Mouse (Mus musculus): Measurements from ENCODE around the gene Ttc29. TPM values are rescaled to one million over a fixed set of nuclear protein-coding genes. Genes with fewer than 3 reads are reported as not detected.

Ttc29 gene
- total RNA-seq, 1 experiment, result 1.4 TPM

DNA sequence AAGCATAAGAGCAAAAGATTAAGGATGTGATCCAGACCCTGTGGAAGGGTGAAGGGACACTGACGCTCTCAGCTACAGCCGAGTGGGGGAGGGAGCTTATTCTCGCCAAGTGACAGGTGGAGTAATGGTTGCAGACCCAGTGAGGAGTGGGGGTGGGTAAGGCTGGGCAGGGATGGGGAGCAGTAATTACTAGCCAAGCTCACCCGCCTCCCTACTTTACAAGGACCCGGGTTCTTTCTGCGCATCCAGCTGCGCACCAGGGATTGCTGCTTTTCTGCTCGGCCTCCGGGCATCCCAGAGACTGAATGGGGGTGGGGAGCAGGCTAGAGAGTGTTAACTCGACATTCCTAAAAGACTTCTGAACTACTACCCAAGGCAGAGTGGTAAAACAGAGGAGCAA is 213.4 kb downstream of the Ttc29 start:
- no peak for DNase-seq (ENCODE audit: low read depth, low spot score)
- no peak overlapping the region for H3K9ac ChIP-seq (ENCODE audit: insufficient read depth, low read depth, low read length, poor library complexity, severe bottlenecking)
- H3K27ac ChIP-seq (ENCODE audit: insufficient read depth, low read depth, low read length, poor library complexity, severe bottlenecking), result no peak overlapping the region
- peaks cover 4 to 13% of the 10 kb centered on the region in 2 experiments; a peak in 3 of 4 replicates for H3K4me1 ChIP-seq (ENCODE audit: control insufficient read depth in 2 of 2, insufficient read depth in 2 of 2, low read length in 2 of 2, poor library complexity in 1 of 2)
- in situ Hi-C loops (cut with MboI; ENCODE audit: low sequenced_read_pairs in 2 of 2, unreplicated experiment in 2 of 2), result no loop called here
- no peaks in the 10 kb centered on the region for H3K36me3 ChIP-seq (ENCODE audit: control insufficient read depth, insufficient read depth, low read length, poor library complexity, severe bottlenecking)
- no peak for TF ChIP-seq ZC3H11A (IDR thresholded peaks at IDR 0.05; ENCODE audit: borderline replicate concordance, low read depth, low read length)
- TF ChIP-seq HCFC1 (IDR thresholded peaks at IDR 0.05; ENCODE audit: borderline replicate concordance, insufficient read depth, low read length), result no peak
- no peak for TF ChIP-seq MAFK (IDR thresholded peaks at IDR 0.05; ENCODE audit: insufficient read depth, low read depth, low read length)
- no peak for TF ChIP-seq ZNF384 (IDR thresholded peaks at IDR 0.05; ENCODE audit: low read depth, low read length)
- TF ChIP-seq CHD2 (IDR thresholded peaks at IDR 0.05; ENCODE audit: low read depth, low read length), result no peak
- peak overlapping the region in 1 of 2 experiments; percentile 39; a peak in 2 of 4 replicates for H3K4me3 ChIP-seq (ENCODE audit: insufficient read depth in 1 of 2, low read depth in 1 of 2, low read length in 2 of 2, poor library complexity in 1 of 2, severe bottlenecking in 1 of 2)
- no peaks in the 10 kb centered on the region for H3K9me3 ChIP-seq (ENCODE audit: control insufficient read depth, insufficient read depth, low read depth, low read length)

DNA sequence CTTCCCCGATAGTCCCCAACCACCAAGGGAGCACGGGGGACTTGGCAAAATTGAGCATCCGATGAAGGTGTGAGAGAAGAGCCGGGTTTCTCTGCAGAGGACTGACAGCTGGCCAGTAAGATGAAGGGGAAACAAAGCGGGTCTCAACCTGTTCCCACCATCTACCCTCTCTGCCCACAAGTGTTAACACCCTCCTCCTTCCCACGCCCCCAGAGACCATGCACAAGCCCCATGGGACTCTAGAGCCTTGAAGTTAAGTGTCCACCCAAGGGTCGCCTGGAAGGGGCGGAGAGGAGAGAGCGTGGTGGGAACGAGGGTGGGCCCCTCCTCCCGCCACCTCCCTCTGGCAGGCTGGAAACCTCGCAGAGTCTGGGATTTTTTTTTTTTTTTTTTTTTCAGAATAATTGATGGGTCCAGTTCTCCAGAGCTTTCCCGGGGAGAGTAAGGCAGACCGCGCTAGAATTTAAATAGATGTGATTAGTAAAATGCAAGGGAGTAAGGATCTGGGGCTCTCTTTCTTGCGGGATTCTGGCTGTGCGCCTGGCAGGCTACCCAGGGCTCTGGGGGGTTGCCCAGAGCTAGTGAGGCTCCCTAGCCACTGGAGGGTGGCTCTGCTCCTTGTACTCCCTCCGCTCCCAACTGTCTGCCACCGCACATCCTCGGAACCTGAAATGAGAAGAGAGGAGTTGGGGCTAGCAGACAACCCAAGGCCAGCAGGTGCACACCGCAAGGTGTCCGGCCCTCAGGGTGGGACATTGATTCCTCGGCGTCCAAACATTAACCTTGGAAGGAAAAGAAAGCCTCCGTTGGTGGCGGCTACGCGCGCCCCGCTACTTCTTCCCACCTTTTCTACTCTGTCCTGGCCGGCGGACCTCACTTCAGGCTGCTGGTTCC is 214.0 kb downstream of the Ttc29 start:
- DNase-seq (ENCODE audit: low read depth, low spot score), result no peak
- H3K4me1 ChIP-seq (ENCODE audit: control insufficient read depth in 2 of 2, insufficient read depth in 2 of 2, low read length in 2 of 2, poor library complexity in 1 of 2), result peaks cover 4 to 13% of the 10 kb centered on the region in 2 experiments; a peak in 3 of 4 replicates
- H3K9me3 ChIP-seq (ENCODE audit: control insufficient read depth, insufficient read depth, low read depth, low read length), result no peaks in the 10 kb centered on the region
- no peak for TF ChIP-seq CHD2 (IDR thresholded peaks at IDR 0.05; ENCODE audit: low read depth, low read length)
- TF ChIP-seq HCFC1 (IDR thresholded peaks at IDR 0.05; ENCODE audit: borderline replicate concordance, insufficient read depth, low read length), result no peak
- TF ChIP-seq ZNF384 (IDR thresholded peaks at IDR 0.05; ENCODE audit: low read depth, low read length), result peak; percentile 84
- no peak for TF ChIP-seq ZC3H11A (IDR thresholded peaks at IDR 0.05; ENCODE audit: borderline replicate concordance, low read depth, low read length)
- peak overlapping the region; percentile 39 to 41; a peak in 3 of 4 replicates for H3K4me3 ChIP-seq (ENCODE audit: insufficient read depth in 1 of 2, low read depth in 1 of 2, low read length in 2 of 2, poor library complexity in 1 of 2, severe bottlenecking in 1 of 2)
- H3K36me3 ChIP-seq (ENCODE audit: control insufficient read depth, insufficient read depth, low read length, poor library complexity, severe bottlenecking), result no peaks in the 10 kb centered on the region
- no peak overlapping the region for H3K9ac ChIP-seq (ENCODE audit: insufficient read depth, low read depth, low read length, poor library complexity, severe bottlenecking)
- H3K27ac ChIP-seq (ENCODE audit: insufficient read depth, low read depth, low read length, poor library complexity, severe bottlenecking), result no peak overlapping the region
- in situ Hi-C loops (cut with MboI; ENCODE audit: low sequenced_read_pairs in 2 of 2, unreplicated experiment in 2 of 2), result no loop called here

DNA sequence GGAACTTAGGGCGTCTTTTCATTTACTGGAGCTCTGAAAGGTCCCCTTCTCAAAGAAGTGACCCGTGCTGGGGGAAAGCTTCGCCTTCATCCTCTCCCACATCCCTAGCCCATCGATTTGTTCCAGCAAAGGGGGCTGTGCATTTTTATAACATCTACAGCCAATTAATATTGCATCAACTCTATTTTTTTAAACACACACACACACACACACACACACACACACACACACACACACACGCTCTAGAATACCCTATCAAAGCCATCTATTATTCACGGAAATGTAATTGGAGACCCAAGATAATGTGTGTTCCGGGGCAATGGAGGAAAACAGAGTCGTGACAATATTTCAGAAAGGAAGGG is 214.7 kb downstream of the Ttc29 start:
- no peak for TF ChIP-seq HCFC1 (IDR thresholded peaks at IDR 0.05; ENCODE audit: borderline replicate concordance, insufficient read depth, low read length)
- no peak for TF ChIP-seq ZC3H11A (IDR thresholded peaks at IDR 0.05; ENCODE audit: borderline replicate concordance, low read depth, low read length)
- no peak for TF ChIP-seq MAFK (IDR thresholded peaks at IDR 0.05; ENCODE audit: insufficient read depth, low read depth, low read length)
- no peak for TF ChIP-seq CHD2 (IDR thresholded peaks at IDR 0.05; ENCODE audit: low read depth, low read length)
- TF ChIP-seq ZNF384 (IDR thresholded peaks at IDR 0.05; ENCODE audit: low read depth, low read length), result no peak
- no peaks in the 10 kb centered on the region for H3K9me3 ChIP-seq (ENCODE audit: control insufficient read depth, insufficient read depth, low read depth, low read length)
- DNase-seq (ENCODE audit: low read depth, low spot score), result no peak
- in situ Hi-C loops (cut with MboI; ENCODE audit: low sequenced_read_pairs in 2 of 2, unreplicated experiment in 2 of 2), result no loop called here
- H3K4me3 ChIP-seq (ENCODE audit: insufficient read depth in 1 of 2, low read depth in 1 of 2, low read length in 2 of 2, poor library complexity in 1 of 2, severe bottlenecking in 1 of 2), result peak overlapping the region; percentile 39 to 41; a peak in 2 of 4 replicates
- no peaks in the 10 kb centered on the region for H3K36me3 ChIP-seq (ENCODE audit: control insufficient read depth, insufficient read depth, low read length, poor library complexity, severe bottlenecking)
- peaks cover 4 to 14% of the 10 kb centered on the region in 2 experiments; a peak in 3 of 4 replicates for H3K4me1 ChIP-seq (ENCODE audit: control insufficient read depth in 2 of 2, insufficient read depth in 2 of 2, low read length in 2 of 2, poor library complexity in 1 of 2)
- H3K27ac ChIP-seq (ENCODE audit: insufficient read depth, low read depth, low read length, poor library complexity, severe bottlenecking), result no peak overlapping the region
- no peak overlapping the region for H3K9ac ChIP-seq (ENCODE audit: insufficient read depth, low read depth, low read length, poor library complexity, severe bottlenecking)

DNA sequence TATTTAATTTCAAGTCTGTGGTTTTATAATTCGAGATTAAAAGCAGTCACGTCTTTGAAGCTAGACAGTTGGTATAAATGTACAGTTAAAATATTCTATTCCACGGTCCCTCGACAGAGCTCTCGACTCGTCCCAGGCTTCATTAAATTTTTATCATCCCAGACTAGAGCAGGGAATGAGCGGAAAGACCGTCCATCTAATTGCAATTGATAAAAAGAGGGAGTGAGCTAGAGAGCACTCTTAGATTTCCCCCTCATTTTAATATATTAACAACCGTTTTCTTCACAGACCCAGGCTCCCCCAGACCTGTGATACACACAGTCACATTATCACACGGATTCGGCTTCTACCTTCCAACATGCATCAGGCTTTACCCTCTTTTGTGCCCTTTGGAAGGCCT is 215.1 kb downstream of the Ttc29 start:
- in situ Hi-C loops (cut with MboI; ENCODE audit: low sequenced_read_pairs in 2 of 2, unreplicated experiment in 2 of 2), result no loop called here
- TF ChIP-seq ZNF384 (IDR thresholded peaks at IDR 0.05; ENCODE audit: low read depth, low read length) (no peak), HCFC1 (IDR thresholded peaks at IDR 0.05; ENCODE audit: borderline replicate concordance, insufficient read depth, low read length) (no peak), MAFK (IDR thresholded peaks at IDR 0.05; ENCODE audit: insufficient read depth, low read depth, low read length) (no peak), ZC3H11A (IDR thresholded peaks at IDR 0.05; ENCODE audit: borderline replicate concordance, low read depth, low read length) (no peak), CHD2 (IDR thresholded peaks at IDR 0.05; ENCODE audit: low read depth, low read length) (no peak)
- H3K4me3 ChIP-seq (ENCODE audit: insufficient read depth in 1 of 2, low read depth in 1 of 2, low read length in 2 of 2, poor library complexity in 1 of 2, severe bottlenecking in 1 of 2), result no peak overlapping the region
- peaks cover 4 to 16% of the 10 kb centered on the region in 2 experiments; a peak in 3 of 4 replicates for H3K4me1 ChIP-seq (ENCODE audit: control insufficient read depth in 2 of 2, insufficient read depth in 2 of 2, low read length in 2 of 2, poor library complexity in 1 of 2)
- no peak for DNase-seq (ENCODE audit: low read depth, low spot score)
- no peak overlapping the region for H3K27ac ChIP-seq (ENCODE audit: insufficient read depth, low read depth, low read length, poor library complexity, severe bottlenecking)
- H3K9ac ChIP-seq (ENCODE audit: insufficient read depth, low read depth, low read length, poor library complexity, severe bottlenecking), result no peak overlapping the region
- no peaks in the 10 kb centered on the region for H3K36me3 ChIP-seq (ENCODE audit: control insufficient read depth, insufficient read depth, low read length, poor library complexity, severe bottlenecking)
- no peaks in the 10 kb centered on the region for H3K9me3 ChIP-seq (ENCODE audit: control insufficient read depth, insufficient read depth, low read depth, low read length)
